In genomic region chr16:96754971-96755504, GRCm38 (mm10) we compare ENCODE assay signal across 19 mouse cellular contexts.
DNase-seq lines count a peak whose midpoint lies in the region; ATAC-seq and TF ChIP-seq lines count a peak whose summit lies in the region.
"Had no signal": no experiment of that assay in that cellular context is flagged by ENCODE, and none has a peak within 500 bp of the region (broad histone marks: within the 10 kb centered on the region; RNA-seq: fewer than 3 reads in every experiment).

No protein-coding gene starts in this region.

- H3K4me2 ChIP-seq in forebrain, postnatal 0 days (ENCODE audit: low read depth), result no peak overlapping the region
- no peak overlapping the region for H3K4me2 ChIP-seq in forebrain, embryonic 14.5 days (ENCODE audit: low read length)
- no peak overlapping the region for H3K4me2 ChIP-seq in midbrain, embryonic 14.5 days (ENCODE audit: low read length)
- H3K4me2 ChIP-seq: intestine, embryonic 15.5 days; liver, embryonic 15.5 days had no signal

- intact Hi-C loops in left cerebral cortex, adult 2 months (cut with DNase I), result no loop called here

- no peak for DNase-seq in forebrain, postnatal 0 days
- DNase-seq in forebrain, embryonic 14.5 days (ENCODE audit: low spot score), result no peak
- peak in 1 of 2 experiments; percentile 11 for DNase-seq in left cerebral cortex, adult 2 months (ENCODE audit: extremely low spot score in 1 of 2, low spot score in 2 of 2)
- no peak for DNase-seq in left cerebral cortex, adult 11 months (ENCODE audit: low spot score)
- peak; percentile 78 for DNase-seq in brain, adult 2 months (ENCODE audit: low read depth, low spot score)
- DNase-seq in midbrain, embryonic 14.5 days, result no peak
- no peak for DNase-seq in kidney, adult 2 months
- no peak for DNase-seq in ovary, adult 18-20 months (ENCODE audit: low spot score)
- DNase-seq: adrenal gland, postnatal 10 days; cerebellum, adult 9-11 months; embryo, embryonic 11 days; gastrocnemius, postnatal 10 days; heart, adult 2 months; heart, postnatal 36 days had no signal

- no peak overlapping the region for H3K4me3 ChIP-seq in forebrain, postnatal 0 days (ENCODE audit: low read depth, low read length)
- no peak overlapping the region for H3K4me3 ChIP-seq in forebrain, embryonic 14.5 days (ENCODE audit: low read depth, low read length)
- no peak overlapping the region for H3K4me3 ChIP-seq in left cerebral cortex, adult 2 months
- H3K4me3 ChIP-seq in midbrain, embryonic 14.5 days (replicated peaks; ENCODE audit: low read depth, low read length), result no peak overlapping the region
- H3K4me3 ChIP-seq in kidney, adult 2 months (ENCODE audit: insufficient read depth, low read depth, low read length), result no peak overlapping the region
- H3K4me3 ChIP-seq: heart, adult 2 months; intestine, embryonic 15.5 days; liver, embryonic 15.5 days had no signal

- ATAC-seq in forebrain, postnatal 0 days, result no peak; the same call in 1 of the 2 replicates
- ATAC-seq in forebrain, embryonic 14.5 days, result no peak
- ATAC-seq in midbrain, embryonic 14.5 days (ENCODE audit: low FRiP score, low TSS enrichment), result no peak
- ATAC-seq: activated CD4-positive, CD25-positive, alpha-beta regulatory T cell, adult 4 months; CD4-positive, CD25-positive, alpha-beta regulatory T cell, adult 4 months; intestine, embryonic 15.5 days had no signal

- H3K27ac ChIP-seq in forebrain, postnatal 0 days (ENCODE audit: low read depth, low read length), result peak overlapping the region; percentile 6; the same call in 1 of the 2 replicates
- no peak overlapping the region for H3K27ac ChIP-seq in forebrain, embryonic 14.5 days (ENCODE audit: low read depth, low read length)
- peak overlapping the region; percentile 72 for H3K27ac ChIP-seq in left cerebral cortex, adult 2 months
- H3K27ac ChIP-seq in midbrain, embryonic 14.5 days (replicated peaks; ENCODE audit: low read depth, low read length), result peak overlapping the region; percentile 68; the same call in 1 of the 2 replicates
- H3K27ac ChIP-seq in kidney, adult 2 months (ENCODE audit: insufficient read depth, low read depth, low read length), result no peak overlapping the region
- H3K27ac ChIP-seq: heart, adult 2 months; intestine, embryonic 15.5 days; liver, embryonic 15.5 days; macrophage had no signal

- TF ChIP-seq POLR2A in kidney, adult 2 months (IDR thresholded peaks at IDR 0.05; ENCODE audit: low read depth, low read length), result no peak

- TF ChIP-seq CTCF in forebrain, postnatal 0 days (IDR thresholded peaks at IDR 0.05; ENCODE audit: low read depth), result no peak
- peak; percentile 22 for TF ChIP-seq CTCF in left cerebral cortex, adult 2 months (IDR thresholded peaks at IDR 0.05)
- no peak for TF ChIP-seq CTCF in kidney, adult 2 months (conservative IDR thresholded peaks at IDR 0.05; ENCODE audit: insufficient read depth, insufficient read length, low read depth, low read length)

- H3K9ac ChIP-seq in forebrain, postnatal 0 days, result no peak overlapping the region
- H3K9ac ChIP-seq in forebrain, embryonic 14.5 days (ENCODE audit: low read length), result no peak overlapping the region
- H3K9ac ChIP-seq in midbrain, embryonic 14.5 days (replicated peaks; ENCODE audit: low read length), result no peak overlapping the region
- H3K9ac ChIP-seq: intestine, embryonic 15.5 days; liver, embryonic 15.5 days had no signal

- peaks cover 7% of the 10 kb centered on the region for H3K4me1 ChIP-seq in forebrain, postnatal 0 days (ENCODE audit: insufficient read depth)
- H3K4me1 ChIP-seq in forebrain, embryonic 14.5 days (ENCODE audit: control insufficient read depth, insufficient read depth, low read length), result peaks cover 21% of the 10 kb centered on the region
- H3K4me1 ChIP-seq in midbrain, embryonic 14.5 days (ENCODE audit: control insufficient read depth, insufficient read depth, low read length), result peaks cover 51% of the 10 kb centered on the region
- no peaks in the 10 kb centered on the region for H3K4me1 ChIP-seq in kidney, adult 2 months (ENCODE audit: control insufficient read depth, insufficient read depth, low read length)
- H3K4me1 ChIP-seq: intestine, embryonic 15.5 days; liver, embryonic 15.5 days had no signal

- H3K27me3 ChIP-seq in forebrain, postnatal 0 days (ENCODE audit: insufficient read depth, low read length), result no peaks in the 10 kb centered on the region
- H3K27me3 ChIP-seq in forebrain, embryonic 14.5 days (replicated peaks; ENCODE audit: control insufficient read depth, insufficient read depth, low read length), result no peaks in the 10 kb centered on the region
- H3K27me3 ChIP-seq in midbrain, embryonic 14.5 days (ENCODE audit: control insufficient read depth, insufficient read depth, low read length), result no peaks in the 10 kb centered on the region
- no peaks in the 10 kb centered on the region for H3K27me3 ChIP-seq in kidney, adult 2 months (replicated peaks; ENCODE audit: control insufficient read depth, insufficient read depth, low read length)
- H3K27me3 ChIP-seq: intestine, embryonic 15.5 days; liver, embryonic 15.5 days had no signal

- no peaks in the 10 kb centered on the region for H3K9me3 ChIP-seq in forebrain, postnatal 0 days (ENCODE audit: low read length)
- H3K9me3 ChIP-seq in forebrain, embryonic 14.5 days (replicated peaks; ENCODE audit: control insufficient read depth, low read length), result no peaks in the 10 kb centered on the region
- no peaks in the 10 kb centered on the region for H3K9me3 ChIP-seq in midbrain, embryonic 14.5 days (ENCODE audit: control insufficient read depth, low read length)
- H3K9me3 ChIP-seq: intestine, embryonic 15.5 days; liver, embryonic 15.5 days had no signal

- 51% methylated on average over 6 of the region's 6 CpGs for WGBS in forebrain, postnatal 0 days
- 50% methylated on average over 6 of the region's 6 CpGs for WGBS in forebrain, embryonic 14.5 days
- WGBS in midbrain, embryonic 14.5 days, result 52% methylated on average over 6 of the region's 6 CpGs
- WGBS in kidney, adult 2 months, result 79% methylated on average over 6 of the region's 6 CpGs

- H3K36me3 ChIP-seq in forebrain, postnatal 0 days (ENCODE audit: insufficient read depth), result no peaks in the 10 kb centered on the region
- H3K36me3 ChIP-seq in forebrain, embryonic 14.5 days (ENCODE audit: control insufficient read depth, insufficient read depth, low read length), result no peaks in the 10 kb centered on the region
- no peaks in the 10 kb centered on the region for H3K36me3 ChIP-seq in midbrain, embryonic 14.5 days (ENCODE audit: control insufficient read depth, insufficient read depth, low read length)
- no peaks in the 10 kb centered on the region for H3K36me3 ChIP-seq in kidney, adult 2 months (ENCODE audit: control insufficient read depth, insufficient read depth, low read length)
- H3K36me3 ChIP-seq: intestine, embryonic 15.5 days; liver, embryonic 15.5 days had no signal

Comparison
In these comparisons a context has a peak if more than half of its experiments do, and no peak if none do; other contexts are left out.
1. H3K27ac ChIP-seq: peak in forebrain, postnatal 0 days (single experiment), left cerebral cortex, adult 2 months (single experiment) and midbrain, embryonic 14.5 days (single experiment); none in forebrain, embryonic 14.5 days (single experiment) and kidney, adult 2 months (single experiment).